Mouse (Mus musculus) heart, embryonic 10.5 days (tissue): ENCODE measurements around the gene Olfr1036. TPM values are rescaled to one million over a fixed set of nuclear protein-coding genes. Genes with fewer than 3 reads are reported as not detected.
"Not testable (repeated sequence)": the region's sequence is repeated elsewhere in the genome, so short reads cannot be mapped to it uniquely, and the experiment has no call there.

ENCODE experiments used
- DNase-seq: peaks from one replicate; pipeline ENCODE4 v3.0.0-alpha.2; 2017; ENCODE audit warnings: low spot score
- H3K27ac ChIP-seq: fragments of 300-500 bp; sonication (generic); 2 replicates; pipeline ENCODE4 v1.5.1; 2016; ENCODE audit warnings: mild to moderate bottlenecking
- H3K27me3 ChIP-seq: fragments of 300-500 bp; sonication (generic); 2 replicates; pipeline ENCODE4 v1.6.1; 2016; ENCODE audit warnings: mild to moderate bottlenecking; ENCODE audit not compliant: poor library complexity, insufficient read depth, severe bottlenecking
- H3K36me3 ChIP-seq: fragments of 300-500 bp; sonication (generic); 2 replicates; pipeline ENCODE4 v1.6.1; 2016; ENCODE audit warnings: mild to moderate bottlenecking, moderate library complexity
- H3K4me1 ChIP-seq: fragments of 300-500 bp; sonication (generic); 2 replicates; pipeline ENCODE4 v1.6.1; 2016; ENCODE audit warnings: mild to moderate bottlenecking
- H3K4me3 ChIP-seq: fragments of 300-500 bp; sonication (generic); 2 replicates; pipeline ENCODE4 v1.5.1; 2016; ENCODE audit warnings: mild to moderate bottlenecking, moderate library complexity
- H3K9me3 ChIP-seq: fragments of 300-500 bp; sonication (generic); 2 replicates; pipeline ENCODE4 v1.6.1; 2016; ENCODE audit warnings: mild to moderate bottlenecking, moderate library complexity
- WGBS: fragments of 180-500 bp; shearing (Covaris S2); methylation state at CpG from one replicate; pipeline ENCODE4 v1.1.7; 2016; 5-methylcytosine and 5-hydroxymethylcytosine counted together
- polyA plus RNA-seq: library from polyadenylated mRNA; unstranded; fragments of >200 nt; fragmentation: Nextera tagmentation; extraction: Ambion mirVana; gene quantifications from 2 replicates; pipeline ENCODE4 v1.2.1, GENCODE M21; 2016

Gene Olfr1036
- not detected in 2 replicates for polyA plus RNA-seq

DNA sequence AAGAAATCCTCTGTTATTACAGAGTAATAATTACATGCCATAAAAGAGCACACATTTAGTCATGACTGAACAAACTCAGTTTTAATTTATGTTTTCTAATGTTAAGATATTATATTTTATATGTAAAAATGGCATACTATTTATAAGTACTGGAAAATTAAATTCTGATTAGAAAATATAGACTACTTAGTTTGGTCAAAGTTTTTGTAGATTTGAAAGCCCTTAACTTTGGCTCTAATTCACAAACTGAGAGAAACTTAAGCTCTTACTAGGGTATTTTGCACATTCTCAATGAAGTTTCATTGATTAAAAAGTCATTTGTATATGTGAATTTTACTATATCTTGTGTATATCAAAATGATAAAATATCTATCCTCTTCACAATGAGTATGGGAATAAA lies at the start of gene Olfr1036:
Gene Olfr1036 (plus strand): TSS at position 301 of the 400 bp plus-strand sequence.
- not testable (repeated sequence) for H3K4me3 ChIP-seq, H3K4me1 ChIP-seq, H3K27ac ChIP-seq, H3K36me3 ChIP-seq, DNase-seq, H3K27me3 ChIP-seq, H3K9me3 ChIP-seq

DNA sequence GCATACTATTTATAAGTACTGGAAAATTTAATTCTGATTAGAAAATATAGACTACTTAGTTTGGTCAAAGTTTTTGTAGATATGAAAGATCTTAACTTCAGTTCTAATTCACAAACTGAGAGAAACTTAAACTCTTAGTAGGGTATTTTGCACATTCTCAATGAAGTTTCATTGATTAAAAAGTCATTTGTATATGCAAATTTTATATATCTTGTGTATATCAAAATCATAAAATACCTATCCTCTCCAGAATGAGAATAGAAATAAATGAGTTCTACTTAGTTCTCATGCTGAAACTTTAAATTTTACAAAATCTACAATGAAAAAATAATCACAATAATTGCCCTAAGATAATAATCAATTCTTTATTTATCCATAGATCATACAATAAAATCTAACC lies 28.2 kb upstream of the Olfr1036 start, which contains the start of gene Olfr1034:
Gene Olfr1034 (plus strand): TSS at position 301 of the 400 bp plus-strand sequence.
- Histone ChIP-seq H3K27me3 (no peaks in the 10 kb centered on the region), H3K4me3 (no peak within 1 kb of the TSS), H3K27ac (no peak within 1 kb of the TSS), H3K36me3 (no peaks in the 10 kb centered on the region), H3K4me1 (no peaks in the 10 kb centered on the region), H3K9me3 (no peaks in the 10 kb centered on the region)
- no peak for DNase-seq

DNA sequence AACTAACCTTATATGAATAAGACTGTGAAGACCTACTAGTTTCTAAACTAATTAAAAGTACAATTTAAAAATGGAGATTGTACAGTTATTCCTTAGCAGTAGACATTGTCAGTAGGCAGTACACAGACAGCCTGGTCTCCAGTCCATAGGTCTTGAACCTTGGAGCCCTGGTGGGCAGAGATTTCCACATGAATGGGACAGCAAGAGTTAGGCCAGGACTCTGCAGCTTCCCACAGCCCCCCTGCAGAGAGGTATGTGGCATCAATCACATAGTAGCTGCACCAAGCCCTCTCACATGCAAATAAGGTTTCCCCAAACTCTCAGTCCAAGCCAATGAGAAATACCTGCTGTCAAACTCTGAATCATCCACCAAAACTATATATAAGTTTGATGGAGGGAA lies 23.0 kb upstream of the Olfr1036 start:
- not testable (repeated sequence) for H3K27ac ChIP-seq, H3K9me3 ChIP-seq, H3K36me3 ChIP-seq, DNase-seq, H3K4me3 ChIP-seq, H3K4me1 ChIP-seq, H3K27me3 ChIP-seq

DNA sequence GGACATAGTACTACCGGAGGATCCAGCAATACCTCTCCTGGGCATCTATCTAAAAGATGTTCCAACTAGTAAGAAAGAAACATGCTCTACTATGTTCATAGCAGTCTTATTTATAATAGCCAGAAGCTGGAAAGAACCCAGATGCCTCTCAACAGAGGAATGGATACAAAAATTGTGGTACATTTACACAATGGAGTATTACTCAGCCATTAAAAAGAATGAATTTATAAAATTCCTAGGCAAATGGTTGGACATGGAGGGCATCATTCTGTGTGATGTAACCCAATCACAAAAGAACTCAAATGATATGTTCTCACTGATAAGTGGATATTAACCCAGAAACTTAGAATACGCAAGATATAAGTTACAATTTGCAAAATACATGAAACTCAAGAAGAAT lies 10.0 kb upstream of the Olfr1036 start:
- H3K4me1 ChIP-seq, H3K27ac ChIP-seq, H3K36me3 ChIP-seq, H3K27me3 ChIP-seq, DNase-seq, H3K4me3 ChIP-seq, H3K9me3 ChIP-seq: not testable (repeated sequence)
- WGBS, result 86% methylated on average over 2 of the region's 2 CpGs

DNA sequence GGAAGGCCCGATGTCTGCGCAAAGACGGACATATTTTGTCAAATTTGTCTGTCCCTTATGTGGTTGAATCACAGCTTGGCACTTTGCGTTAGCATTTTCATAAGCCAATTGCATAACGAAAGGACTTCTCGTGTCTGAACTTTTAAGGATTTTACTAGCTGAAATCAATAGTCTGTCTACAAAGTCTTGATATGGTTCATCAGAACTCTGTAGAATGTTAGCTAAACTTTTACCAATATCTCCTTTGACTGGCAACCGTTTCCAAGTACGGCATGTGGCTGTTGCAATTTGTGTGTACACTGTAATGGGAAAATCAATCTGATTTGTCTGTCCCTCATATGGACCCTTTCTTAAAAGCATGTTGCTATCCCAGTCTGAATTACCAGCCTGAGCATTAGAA lies 3.6 kb upstream of the Olfr1036 start:
- DNase-seq, result no peak
- Histone ChIP-seq H3K4me3 (no peak overlapping the region), H3K36me3 (no peaks in the 10 kb centered on the region), H3K9me3 (no peaks in the 10 kb centered on the region), H3K27ac (no peak overlapping the region), H3K27me3 (no peaks in the 10 kb centered on the region), H3K4me1 (no peaks in the 10 kb centered on the region)
- WGBS, result 95% methylated on average over 8 of the region's 8 CpGs

DNA sequence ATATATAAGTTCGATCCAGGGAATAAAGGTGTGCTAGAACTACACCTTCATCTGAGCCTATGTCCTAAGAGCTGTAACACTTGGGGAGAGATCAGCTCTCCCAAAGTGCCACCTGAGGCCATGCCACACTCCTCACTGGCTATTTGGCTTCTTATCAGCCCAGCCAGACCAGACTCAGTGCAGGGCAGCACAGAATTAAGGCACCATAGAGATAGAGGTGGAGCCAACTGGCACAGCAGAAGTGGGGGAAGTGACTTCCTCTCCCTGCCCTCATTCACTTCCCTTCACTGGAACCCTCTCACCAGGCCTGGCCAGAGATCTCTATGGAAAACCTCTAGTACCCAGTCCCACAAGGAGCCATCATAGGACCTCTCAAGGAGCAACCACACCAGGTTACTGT lies 6.7 kb downstream of the Olfr1036 start:
- not testable (repeated sequence) for H3K4me3 ChIP-seq, H3K27me3 ChIP-seq
- WGBS, result 78% methylated on average over 1 of the region's 1 CpGs

DNA sequence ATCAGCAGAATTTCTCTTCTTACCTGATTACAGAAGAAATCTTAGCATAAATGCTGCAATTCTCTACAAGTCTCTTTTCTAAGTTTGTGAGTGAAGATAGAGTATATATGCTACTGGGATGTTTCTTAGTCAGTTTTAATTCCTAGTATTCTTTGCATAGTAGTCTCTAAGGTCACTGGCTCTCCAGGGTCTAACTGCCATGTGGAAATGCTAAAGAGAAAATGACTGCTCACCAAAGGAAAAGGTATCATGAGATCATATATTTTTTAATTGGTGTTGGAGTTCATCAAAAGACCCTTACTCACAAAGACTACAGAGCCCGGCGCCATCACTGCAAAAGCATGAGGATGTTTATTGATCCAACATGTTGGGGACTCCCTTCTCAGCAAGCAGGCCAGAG lies 13.5 kb downstream of the Olfr1036 start, which contains the start of gene Olfr1037:
Gene Olfr1037 (minus strand): TSS at position 101 of the 400 bp plus-strand sequence.
- no peak for DNase-seq
- Histone ChIP-seq H3K27ac (no peak within 1 kb of the TSS), H3K4me3 (no peak within 1 kb of the TSS), H3K9me3 (no peaks in the 10 kb centered on the region), H3K36me3 (no peaks in the 10 kb centered on the region), H3K4me1 (no peaks in the 10 kb centered on the region), H3K27me3 (no peaks in the 10 kb centered on the region)
- WGBS, result 93% methylated on average over 2 of the region's 2 CpGs

More for the DNA sequence above, 6.7 kb downstream of the Olfr1036 start:
- H3K27ac ChIP-seq, DNase-seq, H3K4me1 ChIP-seq, H3K36me3 ChIP-seq, H3K9me3 ChIP-seq: not testable (repeated sequence)

Other genes starting within 250 kb of the Olfr1036 start
- not detected in 2 replicates for gene Olfr1019, start 228.5 kb upstream of the Olfr1036 start, polyA plus RNA-seq
- gene Olfr1020, start 227.0 kb upstream of the Olfr1036 start, polyA plus RNA-seq, result not detected in 2 replicates
- not detected in 2 replicates for gene Olfr1022, start 205.4 kb upstream of the Olfr1036 start, polyA plus RNA-seq
- not detected in 2 replicates for gene Olfr1023, start 188.4 kb upstream of the Olfr1036 start, polyA plus RNA-seq
- gene Olfr1024, start 168.9 kb upstream of the Olfr1036 start, polyA plus RNA-seq, result not detected in 2 replicates
- gene Olfr1025-ps1, start 158.8 kb upstream of the Olfr1036 start, polyA plus RNA-seq, result not detected in 2 replicates
- gene Olfr1026, start 152.4 kb upstream of the Olfr1036 start, polyA plus RNA-seq, result not detected in 2 replicates
- gene Olfr1028, start 123.6 kb upstream of the Olfr1036 start, polyA plus RNA-seq, result not detected in 2 replicates
- gene Olfr1029, start 100.1 kb upstream of the Olfr1036 start, polyA plus RNA-seq, result not detected in 2 replicates
- not detected in 2 replicates for gene Olfr1030, start 94.7 kb upstream of the Olfr1036 start, polyA plus RNA-seq
- not detected in 2 replicates for gene Olfr1031, start 83.7 kb upstream of the Olfr1036 start, polyA plus RNA-seq
- gene Olfr1032, start 68.5 kb upstream of the Olfr1036 start, polyA plus RNA-seq, result not detected in 2 replicates
- 0.21 TPM in 1 of 2 replicates, not detected in the other for gene Olfr1033, start 53.4 kb upstream of the Olfr1036 start, polyA plus RNA-seq
- gene Olfr1034, start 28.1 kb upstream of the Olfr1036 start, polyA plus RNA-seq, result not detected in 2 replicates
- gene Olfr1037, start 13.4 kb downstream of the Olfr1036 start, polyA plus RNA-seq, result not detected in 2 replicates
- gene Olfr1039, start 61.9 kb downstream of the Olfr1036 start, polyA plus RNA-seq, result not detected in 2 replicates
- gene Olfr1040, start 72.7 kb downstream of the Olfr1036 start, polyA plus RNA-seq, result not detected in 2 replicates
- not detected in 2 replicates for gene Olfr1042, start 87.8 kb downstream of the Olfr1036 start, polyA plus RNA-seq
- not detected in 2 replicates for gene Olfr1043, start 93.5 kb downstream of the Olfr1036 start, polyA plus RNA-seq
- gene Olfr1044, start 103.8 kb downstream of the Olfr1036 start, polyA plus RNA-seq, result not detected in 2 replicates
- gene Olfr52, start 111.7 kb downstream of the Olfr1036 start, polyA plus RNA-seq, result not detected in 2 replicates
- not detected in 2 replicates for gene Olfr1045, start 129.0 kb downstream of the Olfr1036 start, polyA plus RNA-seq
- not detected in 2 replicates for gene Olfr1046, start 145.3 kb downstream of the Olfr1036 start, polyA plus RNA-seq
- gene Olfr1047, start 157.4 kb downstream of the Olfr1036 start, polyA plus RNA-seq, result not detected in 2 replicates
- gene Olfr1048, start 166.3 kb downstream of the Olfr1036 start, polyA plus RNA-seq, result not detected in 2 replicates
- gene Olfr1049, start 184.3 kb downstream of the Olfr1036 start, polyA plus RNA-seq, result not detected in 2 replicates
- gene Olfr1051, start 205.1 kb downstream of the Olfr1036 start, polyA plus RNA-seq, result not detected in 2 replicates
- not detected in 2 replicates for gene Olfr1052, start 218.5 kb downstream of the Olfr1036 start, polyA plus RNA-seq
- not detected in 2 replicates for gene Olfr1053, start 241.3 kb downstream of the Olfr1036 start, polyA plus RNA-seq